Mouse (Mus musculus) liver, adult 2 months (tissue): ENCODE measurements at regions not wholly inside any gene's neighbourhood (a gene's known extent, or its start where the extent isn't known, plus 50 kb on each side); places are given as distances from the start of the nearest gene placed in this dataset.

Source experiments
- DNase-seq: peaks from one replicate; pipeline ENCODE4 v3.0.0-alpha.2; 2011; ENCODE audit warnings: low read depth, low spot score; ENCODE audit errors: extremely low read depth
- H3K27ac ChIP-seq: fragments of 200-500 bp; replicated peaks from 2 replicates; pipeline ENCODE4 v1.5.1; 2012; ENCODE audit warnings: low read depth, mild to moderate bottlenecking, control low read depth, inconsistent platforms, low read length; ENCODE audit not compliant: insufficient read depth
- H3K27me3 ChIP-seq: fragments of 200-500 bp; 2 replicates; pipeline ENCODE4 v1.6.1; 2012; ENCODE audit warnings: mild to moderate bottlenecking, moderate library complexity, low read length, inconsistent platforms; ENCODE audit not compliant: control insufficient read depth, insufficient read depth
- H3K36me3 ChIP-seq: fragments of 200-500 bp; 2 replicates; pipeline ENCODE4 v1.6.1; 2012; ENCODE audit warnings: low read length, inconsistent platforms; ENCODE audit not compliant: control insufficient read depth, insufficient read depth
- H3K4me1 ChIP-seq: fragments of 200-500 bp; 2 replicates; pipeline ENCODE4 v1.6.1; 2011; ENCODE audit warnings: low read length; ENCODE audit not compliant: control insufficient read depth, insufficient read depth
- H3K4me3 ChIP-seq: fragments of 200-500 bp; 2 replicates; pipeline ENCODE4 v1.5.1; 2011; ENCODE audit warnings: low read depth, mild to moderate bottlenecking, control low read depth, low read length, moderate library complexity; ENCODE audit not compliant: insufficient read depth
- H3K79me2 ChIP-seq: fragments of 200-500 bp; 2 replicates; pipeline ENCODE4 v1.6.1; 2012; ENCODE audit warnings: inconsistent platforms, mild to moderate bottlenecking, low read length, moderate library complexity; ENCODE audit not compliant: control insufficient read depth, insufficient read depth
- H3K9ac ChIP-seq: fragments of 200-500 bp; 2 replicates; pipeline ENCODE4 v1.6.1; 2012; ENCODE audit warnings: low read depth, mild to moderate bottlenecking, control low read depth, inconsistent platforms, low read length
- CTCF ChIP-seq: fragments of 200-500 bp; IDR thresholded peaks from 2 replicates; pipeline ENCODE4 v1.5.1; 2011; ENCODE audit warnings: low read depth, low read length, control low read depth
- POLR2A ChIP-seq: fragments of 200-500 bp; IDR thresholded peaks from 2 replicates; pipeline ENCODE4 v1.6.1; 2011; ENCODE audit warnings: low read length, control low read depth; ENCODE audit not compliant: insufficient read depth; ENCODE audit errors: extremely low read depth
- WGBS: fragments of 180-500 bp; shearing (Covaris S2); methylation state at CpG from one replicate; pipeline ENCODE4 v1.1.7; 2018; 5-methylcytosine and 5-hydroxymethylcytosine counted together

DNA sequence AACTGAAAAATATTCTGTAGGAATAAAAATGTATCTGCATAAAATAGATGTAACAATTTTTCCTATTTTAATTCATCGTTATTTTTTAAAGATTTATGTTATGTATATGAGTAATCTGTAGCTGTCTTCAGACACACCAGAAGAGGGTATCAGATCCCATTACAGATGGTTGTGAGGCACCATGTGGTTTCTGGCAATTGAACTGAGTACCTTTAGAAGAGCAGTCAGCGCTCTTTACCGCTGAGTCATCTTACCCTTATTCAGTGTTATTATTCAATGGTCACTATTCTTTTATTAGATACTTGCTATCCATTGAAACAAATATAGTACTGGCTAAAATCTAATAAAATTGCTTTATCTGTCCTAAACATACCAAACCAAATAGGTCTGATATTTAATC lies 820.7 kb upstream of the Nrxn1 start:
- H3K27me3 ChIP-seq = no peaks in the 10 kb centered on the region
- no peaks in the 10 kb centered on the region for H3K4me1 ChIP-seq
- DNase-seq = no peak
- H3K36me3 ChIP-seq = no peaks in the 10 kb centered on the region
- TF ChIP-seq POLR2A = no peak
- TF ChIP-seq CTCF = no peak
- H3K4me3 ChIP-seq = no peak overlapping the region
- H3K9ac ChIP-seq = no peak overlapping the region
- no peak overlapping the region for H3K27ac ChIP-seq
- H3K79me2 ChIP-seq = no peaks in the 10 kb centered on the region
- WGBS = 92% methylated on average over 3 of the region's 3 CpGs

DNA sequence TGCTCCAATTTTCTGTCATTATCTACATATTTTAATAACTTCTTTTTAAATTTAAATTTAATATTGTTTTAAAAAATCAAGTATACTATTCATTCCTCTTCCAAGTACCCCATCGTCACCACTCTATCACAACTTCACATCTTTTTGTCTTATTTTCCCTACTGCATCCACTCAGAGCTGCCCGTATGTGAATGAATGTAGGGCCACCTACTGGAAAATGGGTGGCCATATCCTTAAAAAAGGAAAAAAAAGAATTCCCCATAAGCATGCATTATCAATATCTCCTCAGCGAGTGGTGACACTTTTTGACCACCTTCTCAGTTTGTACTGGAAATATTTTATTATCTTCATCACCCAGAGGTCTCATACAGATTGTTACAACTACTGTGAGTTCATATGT lies 810.2 kb upstream of the Nrxn1 start:
- Histone ChIP-seq H3K27me3 (no peaks in the 10 kb centered on the region), H3K4me1 (no peaks in the 10 kb centered on the region), H3K4me3 (no peak overlapping the region), H3K79me2 (no peaks in the 10 kb centered on the region), H3K9ac (no peak overlapping the region), H3K27ac (no peak overlapping the region), H3K36me3 (no peaks in the 10 kb centered on the region)
- WGBS = 74% methylated on average over 3 of the region's 3 CpGs
- DNase-seq = no peak
- no peak for TF ChIP-seq POLR2A
- TF ChIP-seq CTCF = peak; percentile 13; the same call in 1 of the 2 replicates

DNA sequence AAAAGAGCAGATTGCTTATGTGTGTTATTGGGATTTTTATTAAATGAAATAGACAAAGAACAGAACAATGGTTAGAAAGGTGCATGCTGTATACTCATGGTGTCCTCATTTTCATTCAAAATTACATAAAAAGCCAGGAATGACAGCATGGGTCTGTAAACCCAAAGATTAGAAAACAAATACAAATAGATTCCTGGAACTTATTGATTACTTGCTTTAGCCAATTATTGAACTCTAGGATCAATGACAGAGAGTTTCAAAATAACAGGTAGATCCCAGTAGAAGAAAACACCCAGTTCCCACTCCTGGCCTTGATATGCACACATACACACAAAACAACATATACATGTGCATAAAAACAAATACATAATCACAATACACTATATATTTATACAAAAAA lies 782.4 kb upstream of the Nrxn1 start:
- peak; percentile 94 for DNase-seq
- H3K9ac ChIP-seq = no peak overlapping the region
- no peak overlapping the region for H3K27ac ChIP-seq
- no peaks in the 10 kb centered on the region for H3K27me3 ChIP-seq
- no peaks in the 10 kb centered on the region for H3K36me3 ChIP-seq
- H3K79me2 ChIP-seq = no peaks in the 10 kb centered on the region
- TF ChIP-seq CTCF = no peak
- TF ChIP-seq POLR2A = no peak
- no peak overlapping the region for H3K4me3 ChIP-seq
- H3K4me1 ChIP-seq = peaks cover 1% of the 10 kb centered on the region; the same call in 1 of the 2 replicates

DNA sequence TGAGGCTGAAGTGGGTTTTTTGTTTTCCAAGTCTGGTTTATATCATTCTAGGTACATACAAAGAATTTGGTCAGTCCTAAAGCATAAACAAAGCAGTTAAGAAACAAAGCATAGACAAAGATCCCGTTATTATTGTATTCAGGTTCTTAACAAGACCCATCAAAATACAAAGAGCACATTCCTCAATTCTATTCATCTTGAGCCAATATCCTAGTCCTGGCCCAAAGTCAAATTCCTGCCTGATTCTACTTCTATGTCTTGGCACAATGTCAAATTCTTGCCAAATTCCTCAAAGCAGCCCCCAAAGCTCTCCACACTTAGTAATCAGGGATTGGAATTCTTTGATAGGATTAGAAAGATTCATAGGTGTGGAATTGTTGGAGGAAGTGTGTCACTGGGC lies 769.3 kb upstream of the Nrxn1 start:
- Histone ChIP-seq H3K27me3 (no peaks in the 10 kb centered on the region; the same call in 1 of the 2 replicates), H3K9ac (no peak overlapping the region), H3K36me3 (no peaks in the 10 kb centered on the region), H3K27ac (no peak overlapping the region), H3K79me2 (no peaks in the 10 kb centered on the region), H3K4me1 (no peaks in the 10 kb centered on the region), H3K4me3 (no peak overlapping the region)
- no peak for DNase-seq
- 57% methylated on average over 1 of the region's 1 CpGs for WGBS
- no peak for TF ChIP-seq CTCF
- no peak for TF ChIP-seq POLR2A
